Mouse (Mus musculus) stomach, postnatal 0 days (tissue): ENCODE results near the gene Rarres1.

Source experiments
- CTCF ChIP-seq: IDR thresholded peaks from 2 replicates; pipeline ENCODE4 v1.5.1; 2016; ENCODE audit warnings: antibody characterized with exemption, low read depth, mild to moderate bottlenecking, moderate library complexity
- EP300 ChIP-seq: optimal IDR thresholded peaks from 2 replicates; pipeline ENCODE3; 2016; ENCODE audit warnings: antibody characterized with exemption

DNA sequence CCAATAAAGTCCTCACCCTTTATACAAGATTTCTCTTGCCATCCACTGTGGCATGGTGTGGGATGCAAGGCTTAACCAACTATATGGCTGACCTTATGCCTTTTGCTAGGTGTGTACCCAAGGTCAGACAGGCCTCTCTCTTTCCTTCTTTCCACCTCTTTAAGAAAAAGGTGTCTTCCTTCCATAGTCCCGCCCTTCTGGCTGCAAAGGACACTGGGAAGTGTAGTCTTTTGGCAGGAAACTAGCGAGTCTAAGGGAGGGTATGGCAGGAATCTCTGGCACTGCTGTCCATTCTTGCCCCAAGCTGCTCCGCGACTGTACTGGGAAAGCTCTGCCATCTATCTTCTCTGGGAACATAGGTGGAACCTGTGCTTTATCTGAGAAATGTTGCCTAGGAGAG is 38.0 kb upstream of the Rarres1 start:
- TF ChIP-seq CTCF = no peak
- TF ChIP-seq EP300 = no peak
